Mouse (Mus musculus): ENCODE data around the gene Tuba4a. TPM values are rescaled to one million over a fixed set of nuclear protein-coding genes. Genes with fewer than 3 reads are reported as not detected.
A peak's percentile ranks its signal among the peaks of the same experiment; 100 is the strongest.

Gene Tuba4a
- total RNA-seq (2012; rRNA removed): 180 and 259 TPM in 2 replicates
- 168 and 192 TPM in 2 replicates for total RNA-seq (2014; rRNA removed)
- polyA plus RNA-seq (2012; ENCODE audit: insufficient read length, low read depth): 259 and 294 TPM in 2 replicates

- no peak for DNase-seq (ENCODE audit: extremely low read depth)
- in situ Hi-C loops (cut with MboI; ENCODE audit: low pct_ligation_motif_present, low pct_unique_long_range_greater_than_20kb, low sequenced_read_pairs): no loop called here
- peaks cover 22 to 31% of the 10 kb centered on the region in 2 experiments for H3K36me3 ChIP-seq (replicated peaks in 1 of 2; ENCODE audit: control insufficient read depth in 1 of 2, insufficient read depth in 1 of 2, low read length in 1 of 2)
- dilution Hi-C loops (cut with MboI; ENCODE audit: extremely low pct_ligation_motif_present, extremely low pct_unique_long_range_greater_than_20kb, low sequenced_read_pairs): no loop called here
- peaks cover 2% of the 10 kb centered on the region for H3K9me3 ChIP-seq (replicated peaks; ENCODE audit: low read length)
- peak within 1 kb of the TSS; percentile 48 for H3K4me2 ChIP-seq (ENCODE audit: insufficient read depth, low read depth, poor library complexity, severe bottlenecking)
- peaks cover 27 to 60% of the 10 kb centered on the region in 2 experiments for H3K4me1 ChIP-seq (ENCODE audit: control insufficient read depth in 1 of 2, insufficient read depth in 2 of 2)
- H3K79me2 ChIP-seq (replicated peaks; ENCODE audit: control insufficient read depth, extremely low read depth, insufficient read depth, poor library complexity, severe bottlenecking): peaks cover 35% of the 10 kb centered on the region
- peak within 1 kb of the TSS; percentile 81 for H3K27ac ChIP-seq (ENCODE audit: insufficient read depth, low read depth)
- no peaks in the 10 kb centered on the region for H3K27me3 ChIP-seq (replicated peaks)
- TF ChIP-seq SMC3 (IDR thresholded peaks at IDR 0.05; ENCODE audit: low read depth, low read length) (no peak), PAX5 (IDR thresholded peaks at IDR 0.05; ENCODE audit: low read length) (no peak), ZNF384 (IDR thresholded peaks at IDR 0.05; ENCODE audit: low read depth, low read length) (no peak), CHD1 (IDR thresholded peaks at IDR 0.05; ENCODE audit: low read depth, low read length) (no peak)
- peak within 1 kb of the TSS; percentile 88 for H3K9ac ChIP-seq (ENCODE audit: insufficient read depth, low read depth)
- peak within 1 kb of the TSS; percentile 74 to 94 (median 88) for H3K4me3 ChIP-seq (replicated peaks in 1 of 3; ENCODE audit: low read depth in 2 of 3, low read length in 2 of 3, poor library complexity in 1 of 3)
These were observed at the start of gene Tuba4a for GRCm38 (mm10) chr1:75219531-75219930. Tuba4a (minus strand) TSS chr1:75219865.

- Histone ChIP-seq H3K4me1 (ENCODE audit: control insufficient read depth in 1 of 2, insufficient read depth in 2 of 2) (no peaks in the 10 kb centered on the region), H3K4me3 (replicated peaks in 1 of 3; ENCODE audit: low read depth in 2 of 3, low read length in 2 of 3, poor library complexity in 1 of 3) (no peak within 1 kb of the TSS), H3K9ac (ENCODE audit: insufficient read depth, low read depth) (no peak within 1 kb of the TSS), H3K27ac (ENCODE audit: insufficient read depth, low read depth) (no peak within 1 kb of the TSS), H3K27me3 (replicated peaks) (peaks cover 67% of the 10 kb centered on the region), H3K9me3 (replicated peaks; ENCODE audit: low read length) (no peaks in the 10 kb centered on the region), H3K36me3 (replicated peaks in 1 of 2; ENCODE audit: control insufficient read depth in 1 of 2, insufficient read depth in 1 of 2, low read length in 1 of 2) (no peaks in the 10 kb centered on the region), H3K79me2 (replicated peaks; ENCODE audit: control insufficient read depth, extremely low read depth, insufficient read depth, poor library complexity, severe bottlenecking) (no peaks in the 10 kb centered on the region), H3K4me2 (ENCODE audit: insufficient read depth, low read depth, poor library complexity, severe bottlenecking) (no peak within 1 kb of the TSS)
- DNase-seq (ENCODE audit: extremely low read depth): no peak
- TF ChIP-seq POLR2A (IDR thresholded peaks at IDR 0.05; ENCODE audit: low read depth, low read length) (no peak), CHD1 (IDR thresholded peaks at IDR 0.05; ENCODE audit: low read depth, low read length) (no peak), HCFC1 (IDR thresholded peaks at IDR 0.05; ENCODE audit: low read depth, low read length) (no peak), UBTF (IDR thresholded peaks at IDR 0.05; ENCODE audit: low read depth, low read length) (no peak), ETS1 (conservative IDR thresholded peaks at IDR 0.05; ENCODE audit: low read depth, low read length) (no peak), CHD2 (IDR thresholded peaks at IDR 0.05; ENCODE audit: low read length) (no peak), MYC (IDR thresholded peaks at IDR 0.05; ENCODE audit: low read depth, low read length) (no peak), TBP (conservative IDR thresholded peaks at IDR 0.05; ENCODE audit: low read depth, low read length) (no peak), POLR2AphosphoS2 (IDR thresholded peaks at IDR 0.05; ENCODE audit: low read depth, low read length) (no peak), MAFK (IDR thresholded peaks at IDR 0.05; ENCODE audit: insufficient replicate concordance, low read length) (no peak), SMC3 (IDR thresholded peaks at IDR 0.05; ENCODE audit: low read depth, low read length) (no peak), SIN3A (IDR thresholded peaks at IDR 0.05; ENCODE audit: low read length) (no peak), JUND (conservative IDR thresholded peaks at IDR 0.05; ENCODE audit: low read depth, low read length) (no peak)
- in situ Hi-C loops (cut with MboI; ENCODE audit: low pct_ligation_motif_present, low pct_unique_long_range_greater_than_20kb, low sequenced_read_pairs) (loop anchor here (25.0 kb wide), 1 partner anchor 327 kb away; the partner anchor contains the start of gene Cfap65), dilution Hi-C loops (cut with MboI; ENCODE audit: extremely low pct_ligation_motif_present, extremely low pct_unique_long_range_greater_than_20kb, low sequenced_read_pairs) (no loop called here)
These were observed 44.6 kb upstream of the Tuba4a start, which contains the start of gene Ptprn for GRCm38 (mm10) chr1:75264091-75264880. Ptprn (minus strand) TSS chr1:75264502.
